Mouse (Mus musculus): Measurements from ENCODE around the gene Atp10a. TPM values are rescaled to one million over a fixed set of nuclear protein-coding genes. Genes with fewer than 3 reads are reported as not detected.

Atp10a gene
- polyA plus RNA-seq, 1 experiment from 2014 or later = 1.4 TPM

DNA sequence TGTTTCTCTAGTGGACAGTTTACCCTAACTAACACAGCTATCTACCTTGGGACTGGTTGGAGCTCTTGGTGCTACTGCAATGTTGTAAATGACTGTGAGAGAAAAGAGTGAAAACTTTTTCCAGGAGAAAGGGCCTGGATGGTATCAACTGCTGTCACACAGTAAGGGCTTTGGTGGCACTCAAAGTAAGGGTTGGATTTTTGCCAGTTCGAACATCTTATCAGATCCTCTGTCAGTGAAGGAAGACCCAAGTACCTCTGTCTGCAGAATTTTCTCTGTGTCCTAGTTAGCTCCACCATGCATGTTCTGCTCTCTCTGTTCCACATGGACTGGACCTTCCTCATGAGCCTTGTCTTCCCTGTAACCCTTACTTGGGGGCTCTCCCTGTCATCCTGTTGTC, 99.9 kb downstream of the Atp10a start:
- 95% methylated on average over 1 of the region's 1 CpGs for WGBS
- no peak overlapping the region for H3K27ac ChIP-seq (ENCODE audit: low read length)
- no peak for ATAC-seq

GRCm38 (mm10) chr7:58757331-58757730, 101.4 kb downstream of the Atp10a start:
- WGBS = 75% methylated on average over 2 of the region's 2 CpGs
- Histone ChIP-seq H3K9ac (replicated peaks; ENCODE audit: low read depth, low read length) (no peak overlapping the region), H3K27me3 (replicated peaks; ENCODE audit: control insufficient read depth, insufficient read depth, low read length) (no peaks in the 10 kb centered on the region)

More for the DNA sequence above, 99.9 kb downstream of the Atp10a start:
- Histone ChIP-seq H3K9me3 (ENCODE audit: control insufficient read depth, low read length) (no peaks in the 10 kb centered on the region), H3K9ac (replicated peaks; ENCODE audit: low read depth, low read length) (no peak overlapping the region), H3K27me3 (replicated peaks; ENCODE audit: control insufficient read depth, insufficient read depth, low read length) (no peaks in the 10 kb centered on the region), H3K36me3 (ENCODE audit: control insufficient read depth, insufficient read depth) (no peaks in the 10 kb centered on the region), H3K4me1 (replicated peaks; ENCODE audit: control insufficient read depth, insufficient read depth, low read length) (no peaks in the 10 kb centered on the region), H3K4me3 (replicated peaks; ENCODE audit: low read length) (no peak overlapping the region), H3K4me2 (ENCODE audit: low read length) (no peak overlapping the region)

DNA sequence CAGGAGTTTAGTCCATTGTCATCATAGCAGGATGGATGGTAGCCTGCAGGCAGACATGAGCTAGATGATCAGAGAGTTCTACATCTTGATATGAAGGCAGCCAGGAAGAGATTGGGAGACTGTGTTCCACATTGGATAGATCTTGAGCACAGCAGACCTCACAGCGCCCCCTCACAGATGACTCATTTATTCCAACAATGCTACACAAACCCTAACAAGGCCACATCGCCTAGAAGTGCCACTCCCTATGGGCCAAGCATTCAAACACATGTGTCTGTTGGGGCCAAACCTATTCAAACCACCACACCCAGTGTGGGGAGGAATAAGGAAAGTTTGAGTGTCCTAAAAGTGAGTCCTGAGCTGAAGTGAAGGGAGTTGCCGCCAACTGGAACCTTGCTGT, 102.4 kb downstream of the Atp10a start:
- WGBS = 87% methylated on average over 3 of the region's 3 CpGs
- Histone ChIP-seq H3K9ac (replicated peaks; ENCODE audit: low read depth, low read length) (no peak overlapping the region), H3K27ac (ENCODE audit: low read length) (no peak overlapping the region)

More at GRCm38 (mm10) chr7:58757331-58757730, 101.4 kb downstream of the Atp10a start:
- no peak overlapping the region for H3K27ac ChIP-seq (ENCODE audit: low read length)
- H3K4me3 ChIP-seq (replicated peaks; ENCODE audit: low read length) = no peak overlapping the region
- no peaks in the 10 kb centered on the region for H3K4me1 ChIP-seq (replicated peaks; ENCODE audit: control insufficient read depth, insufficient read depth, low read length)
- no peaks in the 10 kb centered on the region for H3K36me3 ChIP-seq (ENCODE audit: control insufficient read depth, insufficient read depth)
- no peaks in the 10 kb centered on the region for H3K9me3 ChIP-seq (ENCODE audit: control insufficient read depth, low read length)
- H3K4me2 ChIP-seq (ENCODE audit: low read length) = no peak overlapping the region
- no peak for ATAC-seq

GRCm38 (mm10) chr7:58759265-58759664, 103.3 kb downstream of the Atp10a start:
- WGBS = 90% methylated on average over 4 of the region's 4 CpGs
- Histone ChIP-seq H3K9ac (replicated peaks; ENCODE audit: low read depth, low read length) (no peak overlapping the region), H3K27ac (ENCODE audit: low read length) (no peak overlapping the region), H3K4me1 (replicated peaks; ENCODE audit: control insufficient read depth, insufficient read depth, low read length) (no peaks in the 10 kb centered on the region), H3K4me2 (ENCODE audit: low read length) (no peak overlapping the region), H3K36me3 (ENCODE audit: control insufficient read depth, insufficient read depth) (no peaks in the 10 kb centered on the region), H3K4me3 (replicated peaks; ENCODE audit: low read length) (no peak overlapping the region), H3K27me3 (replicated peaks; ENCODE audit: control insufficient read depth, insufficient read depth, low read length) (no peaks in the 10 kb centered on the region), H3K9me3 (ENCODE audit: control insufficient read depth, low read length) (no peaks in the 10 kb centered on the region)
- no peak for ATAC-seq

More for the DNA sequence above, 102.4 kb downstream of the Atp10a start:
- Histone ChIP-seq H3K36me3 (ENCODE audit: control insufficient read depth, insufficient read depth) (no peaks in the 10 kb centered on the region), H3K9me3 (ENCODE audit: control insufficient read depth, low read length) (no peaks in the 10 kb centered on the region), H3K4me3 (replicated peaks; ENCODE audit: low read length) (no peak overlapping the region), H3K4me2 (ENCODE audit: low read length) (no peak overlapping the region), H3K4me1 (replicated peaks; ENCODE audit: control insufficient read depth, insufficient read depth, low read length) (no peaks in the 10 kb centered on the region), H3K27me3 (replicated peaks; ENCODE audit: control insufficient read depth, insufficient read depth, low read length) (no peaks in the 10 kb centered on the region)
- ATAC-seq = no peak

- Histone ChIP-seq H3K4me1 (replicated peaks; ENCODE audit: control insufficient read depth, insufficient read depth, low read length) (peaks cover 18% of the 10 kb centered on the region), H3K4me2 (ENCODE audit: low read length) (no peak overlapping the region), H3K27ac (ENCODE audit: low read length) (no peak overlapping the region), H3K4me3 (replicated peaks; ENCODE audit: low read length) (no peak overlapping the region), H3K36me3 (ENCODE audit: control insufficient read depth, insufficient read depth) (no peaks in the 10 kb centered on the region), H3K9me3 (ENCODE audit: control insufficient read depth, low read length) (no peaks in the 10 kb centered on the region), H3K27me3 (replicated peaks; ENCODE audit: control insufficient read depth, insufficient read depth, low read length) (no peaks in the 10 kb centered on the region), H3K9ac (replicated peaks; ENCODE audit: low read depth, low read length) (no peak overlapping the region)
- 59% methylated on average over 6 of the region's 6 CpGs for WGBS
- peak; percentile 78 for ATAC-seq
These were observed 111.3 kb downstream of the Atp10a start for GRCm38 (mm10) chr7:58767257-58767656.

- Histone ChIP-seq H3K27ac (ENCODE audit: low read length) (no peak overlapping the region), H3K4me3 (replicated peaks; ENCODE audit: low read length) (no peak overlapping the region), H3K9ac (replicated peaks; ENCODE audit: low read depth, low read length) (no peak overlapping the region), H3K27me3 (replicated peaks; ENCODE audit: control insufficient read depth, insufficient read depth, low read length) (no peaks in the 10 kb centered on the region), H3K4me1 (replicated peaks; ENCODE audit: control insufficient read depth, insufficient read depth, low read length) (peaks cover 18% of the 10 kb centered on the region), H3K4me2 (ENCODE audit: low read length) (no peak overlapping the region), H3K9me3 (ENCODE audit: control insufficient read depth, low read length) (no peaks in the 10 kb centered on the region), H3K36me3 (ENCODE audit: control insufficient read depth, insufficient read depth) (no peaks in the 10 kb centered on the region)
- WGBS = 46% methylated on average over 2 of the region's 2 CpGs
- ATAC-seq = peak; percentile 60
These were observed 112.3 kb downstream of the Atp10a start for GRCm38 (mm10) chr7:58768253-58768652.

GRCm38 (mm10) chr7:58770254-58770653, 114.3 kb downstream of the Atp10a start:
- peaks cover 18% of the 10 kb centered on the region for H3K4me1 ChIP-seq (replicated peaks; ENCODE audit: control insufficient read depth, insufficient read depth, low read length)
- H3K9me3 ChIP-seq (ENCODE audit: control insufficient read depth, low read length) = no peaks in the 10 kb centered on the region
- no peak overlapping the region for H3K27ac ChIP-seq (ENCODE audit: low read length)
- no peak overlapping the region for H3K4me2 ChIP-seq (ENCODE audit: low read length)
- peak; percentile 47; the same call in 1 of the 2 replicates for ATAC-seq
- H3K9ac ChIP-seq (replicated peaks; ENCODE audit: low read depth, low read length) = no peak overlapping the region
- 78% methylated on average over 3 of the region's 3 CpGs for WGBS
- H3K4me3 ChIP-seq (replicated peaks; ENCODE audit: low read length) = no peak overlapping the region
- H3K36me3 ChIP-seq (ENCODE audit: control insufficient read depth, insufficient read depth) = no peaks in the 10 kb centered on the region
- no peaks in the 10 kb centered on the region for H3K27me3 ChIP-seq (replicated peaks; ENCODE audit: control insufficient read depth, insufficient read depth, low read length)

GRCm38 (mm10) chr7:58772048-58772690, 116.2 kb downstream of the Atp10a start:
- H3K27ac ChIP-seq (ENCODE audit: low read length) = no peak overlapping the region
- no peaks in the 10 kb centered on the region for H3K36me3 ChIP-seq (ENCODE audit: control insufficient read depth, insufficient read depth)
- H3K27me3 ChIP-seq (replicated peaks; ENCODE audit: control insufficient read depth, insufficient read depth, low read length) = no peaks in the 10 kb centered on the region
- ATAC-seq = no peak
- no peaks in the 10 kb centered on the region for H3K9me3 ChIP-seq (ENCODE audit: control insufficient read depth, low read length)
- no peak overlapping the region for H3K9ac ChIP-seq (replicated peaks; ENCODE audit: low read depth, low read length)
- no peak overlapping the region for H3K4me2 ChIP-seq (ENCODE audit: low read length)
- peaks cover 16% of the 10 kb centered on the region for H3K4me1 ChIP-seq (replicated peaks; ENCODE audit: control insufficient read depth, insufficient read depth, low read length)
- WGBS = 89% methylated on average over 6 of the region's 6 CpGs
- no peak overlapping the region for H3K4me3 ChIP-seq (replicated peaks; ENCODE audit: low read length)

DNA sequence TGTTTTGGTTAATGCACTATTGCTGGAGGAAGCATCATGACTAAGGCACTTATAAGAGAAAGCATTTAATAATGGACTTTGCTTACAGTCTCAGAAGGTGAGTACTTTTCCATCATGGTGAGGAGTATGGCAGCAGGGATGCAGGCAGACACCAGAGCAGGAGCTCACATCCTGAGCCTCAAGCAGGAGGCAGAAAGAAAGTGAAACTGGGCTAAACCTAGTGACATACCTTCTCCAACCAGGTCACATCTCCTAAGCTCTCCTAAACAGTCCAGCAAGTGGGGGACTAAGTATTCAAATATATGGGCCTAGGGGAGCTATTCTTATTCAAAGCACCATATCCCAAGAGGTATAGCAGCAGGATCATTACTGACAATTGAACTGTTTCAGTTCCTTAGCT, 123.2 kb downstream of the Atp10a start:
- Histone ChIP-seq H3K36me3 (ENCODE audit: control insufficient read depth, insufficient read depth) (no peaks in the 10 kb centered on the region), H3K27ac (ENCODE audit: low read length) (no peak overlapping the region), H3K4me3 (replicated peaks; ENCODE audit: low read length) (no peak overlapping the region), H3K9me3 (ENCODE audit: control insufficient read depth, low read length) (no peaks in the 10 kb centered on the region), H3K4me2 (ENCODE audit: low read length) (no peak overlapping the region), H3K27me3 (replicated peaks; ENCODE audit: control insufficient read depth, insufficient read depth, low read length) (no peaks in the 10 kb centered on the region), H3K9ac (replicated peaks; ENCODE audit: low read depth, low read length) (no peak overlapping the region), H3K4me1 (replicated peaks; ENCODE audit: control insufficient read depth, insufficient read depth, low read length) (no peaks in the 10 kb centered on the region)
- no peak for ATAC-seq

GRCm38 (mm10) chr7:58786986-58787385, 131.0 kb downstream of the Atp10a start:
- no peak overlapping the region for H3K9ac ChIP-seq (replicated peaks; ENCODE audit: low read depth, low read length)

More at GRCm38 (mm10) chr7:58786986-58787385, 131.0 kb downstream of the Atp10a start:
- no peak overlapping the region for H3K4me3 ChIP-seq (replicated peaks; ENCODE audit: low read length)
- ATAC-seq = peak; percentile 80
- H3K36me3 ChIP-seq (ENCODE audit: control insufficient read depth, insufficient read depth) = no peaks in the 10 kb centered on the region
- H3K4me2 ChIP-seq (ENCODE audit: low read length) = no peak overlapping the region
- no peaks in the 10 kb centered on the region for H3K9me3 ChIP-seq (ENCODE audit: control insufficient read depth, low read length)
- 61% methylated on average over 4 of the region's 4 CpGs for WGBS
- H3K4me1 ChIP-seq (replicated peaks; ENCODE audit: control insufficient read depth, insufficient read depth, low read length) = peaks cover 22% of the 10 kb centered on the region
- peak overlapping the region; percentile 37; the same call in 1 of the 2 replicates for H3K27ac ChIP-seq (ENCODE audit: low read length)
- H3K27me3 ChIP-seq (replicated peaks; ENCODE audit: control insufficient read depth, insufficient read depth, low read length) = no peaks in the 10 kb centered on the region
